Mouse (Mus musculus): Measurements from ENCODE around the gene Dnah7a.

DNA sequence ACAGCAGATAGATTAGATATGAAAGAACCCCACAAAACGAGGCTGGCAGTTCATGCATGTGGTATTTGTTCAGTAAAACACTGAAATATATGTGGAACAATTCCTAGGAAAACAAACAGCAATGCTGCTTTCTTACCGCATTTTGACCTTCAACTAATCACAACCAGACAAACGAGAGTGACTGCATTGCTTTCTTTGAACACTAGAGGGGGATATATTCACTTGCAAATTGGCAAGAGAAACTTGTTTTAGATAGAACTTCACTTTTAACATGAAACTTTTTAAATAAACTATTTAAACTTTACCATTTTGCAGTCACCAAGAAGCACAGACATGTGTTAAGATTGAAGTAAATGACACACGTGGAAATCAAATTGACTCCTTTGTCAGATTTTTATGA lies 8.9 kb upstream of the Dnah7a start:
- no peak for TF ChIP-seq POLR2A (IDR thresholded peaks at IDR 0.05; ENCODE audit: insufficient read depth, low read depth, low read length)
- peak; percentile 87 for TF ChIP-seq CTCF (IDR thresholded peaks at IDR 0.05)

Measured in heart, adult 2 months (tissue).